Mouse (Mus musculus) liver, embryonic 11.5 days (tissue): ENCODE data around the gene Gm45233. TPM values are rescaled to one million over a fixed set of nuclear protein-coding genes. Genes with fewer than 3 reads are reported as not detected.

Experiments used
- ATAC-seq: fragments of 200-750 bp; cut with Nextera tagmentation; replicated peaks from 2 replicates; pipeline ENCODE4 v1.8.0; 2017; ENCODE audit warnings: moderate number of reproducible peaks, mild to moderate bottlenecking, moderate TSS enrichment, moderate library complexity; ENCODE audit not compliant: low FRiP score
- DNase-seq: peaks from one replicate; pipeline ENCODE4 v3.0.0-alpha.2; 2017; ENCODE audit warnings: low spot score
- H3K27ac ChIP-seq: fragments of 300-500 bp; sonication (generic); 2 replicates; pipeline ENCODE4 v1.5.1; 2014; ENCODE audit warnings: mild to moderate bottlenecking, low read depth, low read length, control low read depth
- H3K27me3 ChIP-seq: fragments of 300-500 bp; sonication (generic); replicated peaks from 2 replicates; pipeline ENCODE4 v1.6.1; 2014; ENCODE audit warnings: low read length, mixed read lengths; ENCODE audit not compliant: control insufficient read depth, insufficient read depth
- H3K36me3 ChIP-seq: fragments of 300-500 bp; sonication (generic); 2 replicates; pipeline ENCODE4 v1.6.1; 2014; ENCODE audit warnings: mild to moderate bottlenecking, low read length, moderate library complexity, mixed read lengths; ENCODE audit not compliant: control insufficient read depth, insufficient read depth
- H3K4me1 ChIP-seq: fragments of 300-500 bp; sonication (generic); replicated peaks from 2 replicates; pipeline ENCODE4 v1.6.1; 2014; ENCODE audit warnings: low read length, mixed read lengths; ENCODE audit not compliant: control insufficient read depth, insufficient read depth
- H3K4me2 ChIP-seq: fragments of 300-500 bp; sonication (generic); 2 replicates; pipeline ENCODE4 v1.6.1; 2014; ENCODE audit warnings: mild to moderate bottlenecking, control low read depth, moderate library complexity
- H3K4me3 ChIP-seq: fragments of 300-500 bp; sonication (generic); 2 replicates; pipeline ENCODE4 v1.5.1; 2014; ENCODE audit warnings: low read depth, low read length, control low read depth
- H3K9ac ChIP-seq: fragments of 300-500 bp; sonication (generic); 2 replicates; pipeline ENCODE4 v1.6.1; 2014; ENCODE audit warnings: low read depth, low read length, control low read depth
- H3K9me3 ChIP-seq: fragments of 300-500 bp; sonication (generic); 2 replicates; pipeline ENCODE4 v1.6.1; 2016; ENCODE audit warnings: low read length, inconsistent platforms, mixed read lengths; ENCODE audit not compliant: control insufficient read depth
- WGBS: fragments of 180-500 bp; shearing (Covaris S2); extraction: QIAGEN DNeasy Blood & Tissue Kit; methylation state at CpG from one replicate; pipeline ENCODE4 v1.1.7; 2014; 5-methylcytosine and 5-hydroxymethylcytosine counted together
- polyA plus RNA-seq: library from polyadenylated mRNA; unstranded; fragments of >200 nt; fragmentation: Nextera tagmentation; extraction: Ambion mirVana; gene quantifications from 2 replicates; pipeline ENCODE4 v1.2.1, GENCODE M21; 2014

Gm45233 gene
- polyA plus RNA-seq, 1 experiment from 2014 or later = 0.37 TPM

GRCm38 (mm10) chr7:43453599-43454355, 9.8 kb downstream of the Gm45233 start:
- no peak overlapping the region for H3K27ac ChIP-seq
- no peak overlapping the region for H3K4me3 ChIP-seq
- H3K36me3 ChIP-seq = peaks cover 32% of the 10 kb centered on the region
- H3K9ac ChIP-seq = no peak overlapping the region
- H3K4me2 ChIP-seq = no peak overlapping the region
- 86% methylated on average over 14 of the region's 14 CpGs for WGBS
- ATAC-seq = no peak
- H3K4me1 ChIP-seq = peaks cover 6% of the 10 kb centered on the region
- no peak for DNase-seq
- no peaks in the 10 kb centered on the region for H3K9me3 ChIP-seq
- H3K27me3 ChIP-seq = no peaks in the 10 kb centered on the region

GRCm38 (mm10) chr7:43454371-43454770, 10.4 kb downstream of the Gm45233 start:
- no peak for DNase-seq
- no peaks in the 10 kb centered on the region for H3K9me3 ChIP-seq
- H3K27ac ChIP-seq = no peak overlapping the region
- no peak overlapping the region for H3K4me3 ChIP-seq
- H3K4me1 ChIP-seq = peaks cover under 1% of the 10 kb centered on the region
- no peaks in the 10 kb centered on the region for H3K27me3 ChIP-seq
- 77% methylated on average over 6 of the region's 6 CpGs for WGBS
- H3K9ac ChIP-seq = no peak overlapping the region
- ATAC-seq = no peak
- H3K4me2 ChIP-seq = no peak overlapping the region
- peaks cover 32% of the 10 kb centered on the region for H3K36me3 ChIP-seq

DNA sequence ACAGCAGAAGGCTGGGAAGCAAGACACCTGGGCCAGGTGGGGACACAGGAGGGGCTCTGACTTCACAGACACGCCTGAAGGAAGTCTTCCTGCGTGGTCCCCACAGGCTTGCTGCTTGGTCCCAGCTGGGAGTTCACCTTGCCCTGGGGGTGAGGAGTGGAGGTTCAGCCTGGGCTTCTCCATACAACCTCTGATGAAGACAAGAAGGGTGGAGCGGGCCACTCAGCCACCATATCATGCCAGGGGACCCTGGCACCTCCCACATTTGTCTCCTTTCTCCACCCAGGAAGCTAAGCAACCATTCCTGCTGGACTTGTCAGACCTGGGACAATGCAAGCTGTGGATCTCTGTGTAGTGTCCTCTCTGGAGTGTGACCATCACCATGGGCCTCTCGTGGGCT, 18.9 kb downstream of the Gm45233 start, which contains the start of gene Vsig10l:
TSS of gene Vsig10l (plus strand) at position 301 of the 400 bp plus-strand sequence.
- no peak within 1 kb of the TSS for H3K9ac ChIP-seq
- DNase-seq = no peak
- no peaks in the 10 kb centered on the region for H3K9me3 ChIP-seq
- H3K27me3 ChIP-seq = peaks cover 4% of the 10 kb centered on the region
- WGBS = 63% methylated on average over 4 of the region's 4 CpGs
- no peak within 1 kb of the TSS for H3K4me3 ChIP-seq
- H3K36me3 ChIP-seq = no peaks in the 10 kb centered on the region
- ATAC-seq = no peak
- peaks cover 3% of the 10 kb centered on the region for H3K4me1 ChIP-seq
- no peak within 1 kb of the TSS for H3K4me2 ChIP-seq
- H3K27ac ChIP-seq = no peak within 1 kb of the TSS

DNA sequence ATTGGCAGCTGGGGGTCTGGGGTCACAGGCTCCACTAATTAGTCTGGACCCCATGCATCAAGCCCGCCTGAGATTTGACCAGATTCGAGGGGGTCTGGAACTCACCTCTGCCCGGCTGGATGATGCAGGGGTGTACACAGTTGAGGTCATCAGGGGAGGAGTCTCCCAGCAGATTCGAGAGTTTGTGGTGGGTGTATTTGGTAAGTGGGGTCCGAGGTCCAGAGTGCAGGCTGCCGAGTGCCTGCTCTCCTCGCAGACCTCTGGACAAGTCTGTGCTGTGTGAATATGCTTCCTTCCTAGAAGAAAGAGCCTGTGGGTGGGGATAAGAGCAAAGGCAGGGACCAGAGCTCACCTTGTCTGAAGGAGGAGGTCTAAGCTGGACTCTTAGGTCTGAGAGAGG, 20.0 kb downstream of the Gm45233 start:
- 64% methylated on average over 7 of the region's 7 CpGs for WGBS
- Histone ChIP-seq H3K9me3 (no peaks in the 10 kb centered on the region), H3K4me1 (peaks cover 3% of the 10 kb centered on the region), H3K4me2 (no peak overlapping the region), H3K9ac (no peak overlapping the region), H3K36me3 (no peaks in the 10 kb centered on the region), H3K27me3 (peaks cover 4% of the 10 kb centered on the region), H3K4me3 (no peak overlapping the region), H3K27ac (no peak overlapping the region)
- DNase-seq (no peak), ATAC-seq (no peak)

- Histone ChIP-seq H3K27ac (no peak overlapping the region), H3K27me3 (peaks cover 4% of the 10 kb centered on the region), H3K9ac (peak overlapping the region; percentile 70), H3K4me1 (peaks cover 3% of the 10 kb centered on the region), H3K9me3 (no peaks in the 10 kb centered on the region), H3K36me3 (no peaks in the 10 kb centered on the region), H3K4me2 (peak overlapping the region; percentile 75), H3K4me3 (peak overlapping the region; percentile 45)
- ATAC-seq (0 out of 2 replicates have a peak, but pooled peaks have one; percentile 3), DNase-seq (no peak)
- WGBS = 6% methylated on average over 35 of the region's 35 CpGs
These were observed 21.0 kb downstream of the Gm45233 start for GRCm38 (mm10) chr7:43464864-43465343.

DNA sequence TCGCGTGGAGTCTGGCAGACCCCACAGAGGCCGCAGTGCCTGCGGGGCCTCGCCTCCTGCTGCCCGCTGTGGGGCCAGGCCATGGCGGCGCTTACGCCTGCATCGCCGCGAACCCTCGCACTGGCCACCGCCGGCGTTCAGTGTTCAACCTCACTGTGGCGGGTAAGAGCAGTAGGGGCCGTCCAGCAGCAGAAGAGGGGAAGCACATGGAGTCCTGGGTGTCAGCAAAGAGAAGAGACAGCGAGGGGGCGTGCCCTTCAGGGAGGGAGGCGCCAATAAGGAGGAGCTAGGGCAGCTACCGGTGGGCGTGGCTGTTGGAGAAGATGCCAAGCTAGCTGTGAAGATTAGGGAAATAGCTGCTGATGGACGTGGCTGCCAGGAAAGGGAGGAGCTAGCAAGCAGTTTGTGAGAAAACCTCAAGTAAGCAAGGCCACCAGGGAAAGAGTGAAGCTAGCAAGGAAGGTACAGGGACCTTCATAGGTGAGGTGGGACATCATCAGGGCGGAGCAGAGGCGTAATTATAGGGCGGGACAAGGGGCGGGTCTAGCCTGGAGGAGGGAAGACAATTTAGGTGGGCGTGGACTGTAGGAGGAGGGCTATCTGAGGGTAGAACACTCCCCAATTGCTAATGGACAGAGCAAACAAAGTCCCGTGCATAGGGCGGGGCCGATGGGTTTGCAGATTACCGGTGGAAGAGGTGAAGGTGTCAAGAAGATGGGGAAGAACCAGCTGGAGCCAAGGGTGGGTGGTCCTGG, 21.6 kb downstream of the Gm45233 start:
- Histone ChIP-seq H3K4me3 (peak overlapping the region; percentile 45), H3K36me3 (no peaks in the 10 kb centered on the region), H3K4me2 (peak overlapping the region; percentile 75), H3K27me3 (peaks cover 4% of the 10 kb centered on the region), H3K27ac (no peak overlapping the region), H3K9ac (peak overlapping the region; percentile 70), H3K9me3 (no peaks in the 10 kb centered on the region), H3K4me1 (peaks cover 3% of the 10 kb centered on the region)
- DNase-seq (peak; percentile 85), ATAC-seq (peak; percentile 88)
- WGBS = 2% methylated on average over 33 of the region's 33 CpGs

GRCm38 (mm10) chr7:43466099-43466694, 22.3 kb downstream of the Gm45233 start:
- Histone ChIP-seq H3K4me1 (peaks cover 3% of the 10 kb centered on the region), H3K4me3 (peak overlapping the region; percentile 45), H3K4me2 (peak overlapping the region; percentile 75), H3K9me3 (no peaks in the 10 kb centered on the region), H3K9ac (peak overlapping the region; percentile 52; the same call in 1 of the 2 replicates), H3K27ac (no peak overlapping the region), H3K27me3 (peaks cover 4% of the 10 kb centered on the region), H3K36me3 (no peaks in the 10 kb centered on the region)
- DNase-seq (peak; percentile 83), ATAC-seq (peak; percentile 65)
- WGBS = under 1% methylated on average over 30 of the region's 33 CpGs

GRCm38 (mm10) chr7:43470373-43470772, 26.4 kb downstream of the Gm45233 start:
- no peak overlapping the region for H3K4me3 ChIP-seq
- no peak overlapping the region for H3K4me2 ChIP-seq
- H3K9ac ChIP-seq = no peak overlapping the region
- H3K27ac ChIP-seq = no peak overlapping the region
- H3K27me3 ChIP-seq = peaks cover 15% of the 10 kb centered on the region
- ATAC-seq (no peak), DNase-seq (no peak)
- H3K36me3 ChIP-seq = no peaks in the 10 kb centered on the region
- no peaks in the 10 kb centered on the region; the same call in 1 of the 2 replicates for H3K4me1 ChIP-seq
- WGBS = 37% methylated on average over 8 of the region's 8 CpGs
- H3K9me3 ChIP-seq = no peaks in the 10 kb centered on the region
